Mouse (Mus musculus) limb, embryonic 10.5 days (tissue): Measurements from ENCODE around the gene Irs3. TPM values are rescaled to one million over a fixed set of nuclear protein-coding genes. Genes with fewer than 3 reads are reported as not detected.

Source experiments
- polyA plus RNA-seq: library from polyadenylated mRNA; unstranded; fragments of >200 nt; fragmentation: Nextera tagmentation; extraction: Ambion mirVana; gene quantifications from 2 replicates; pipeline ENCODE4 v1.2.1, GENCODE M21; 2016

Irs3 gene
- polyA plus RNA-seq, 1 experiment from 2014 or later = 0.48 TPM

Other genes with a start within 250 kb of the Irs3 start
- gene Zan, start 168.7 kb downstream of the Irs3 start, polyA plus RNA-seq = 0.03 and 0.10 TPM in 2 replicates
- 53.2 and 63.4 TPM in 2 replicates for gene Pop7, start 143.2 kb downstream of the Irs3 start, polyA plus RNA-seq
- gene Gigyf1, start 127.2 kb downstream of the Irs3 start, polyA plus RNA-seq = 13.5 and 14.6 TPM in 2 replicates
- 1.5 and 2.4 TPM in 2 replicates for gene Epo, start 112.5 kb downstream of the Irs3 start, polyA plus RNA-seq
- 257 and 295 TPM in 2 replicates for gene Gnb2, start 112.2 kb downstream of the Irs3 start, polyA plus RNA-seq
- gene Actl6b, start 92.2 kb downstream of the Irs3 start, polyA plus RNA-seq = not detected in 2 replicates
- gene Tfr2, start 75.9 kb downstream of the Irs3 start, polyA plus RNA-seq = 0.79 and 1.4 TPM in 2 replicates
- gene Mospd3, start 44.7 kb downstream of the Irs3 start, polyA plus RNA-seq = 14.7 and 16.4 TPM in 2 replicates
- 153 and 165 TPM in 2 replicates for gene Pcolce, start 31.9 kb downstream of the Irs3 start, polyA plus RNA-seq
- 0.11 and 0.60 TPM in 2 replicates for gene Fbxo24, start 16.7 kb downstream of the Irs3 start, polyA plus RNA-seq
- gene Lrch4, start 16.6 kb downstream of the Irs3 start, polyA plus RNA-seq = 25.9 and 32.2 TPM in 2 replicates
- 12.6 and 14.8 TPM in 2 replicates for gene Gm20605, start 16.5 kb downstream of the Irs3 start, polyA plus RNA-seq
- 8.0 and 9.7 TPM in 2 replicates for gene Sap25, start 4.4 kb downstream of the Irs3 start, polyA plus RNA-seq
- 18.6 and 22.9 TPM in 2 replicates for gene Agfg2, start 39.0 kb upstream of the Irs3 start, polyA plus RNA-seq
- gene Nyap1, start 95.9 kb upstream of the Irs3 start, polyA plus RNA-seq = 1.1 and 2.5 TPM in 2 replicates
- gene Tsc22d4, start 100.0 kb upstream of the Irs3 start, polyA plus RNA-seq = 78.1 and 99.5 TPM in 2 replicates
- 47.0 and 49.5 TPM in 2 replicates for gene Ppp1r35, start 133.1 kb upstream of the Irs3 start, polyA plus RNA-seq
- gene Mepce, start 141.9 kb upstream of the Irs3 start, polyA plus RNA-seq = 11.3 and 11.8 TPM in 2 replicates
- 8.4 and 15.8 TPM in 2 replicates for gene Zcwpw1, start 142.1 kb upstream of the Irs3 start, polyA plus RNA-seq
- 0.34 and 0.39 TPM in 2 replicates for gene Pilra, start 190.6 kb upstream of the Irs3 start, polyA plus RNA-seq
- gene Pilrb1, start 212.4 kb upstream of the Irs3 start, polyA plus RNA-seq = not detected in 2 replicates
- not detected in 2 replicates for gene Pilrb2, start 226.1 kb upstream of the Irs3 start, polyA plus RNA-seq